Mouse (Mus musculus) cerebellum, postnatal 14 days (tissue): ENCODE measurements around the gene Gbx2.

Experiments used
- DNase-seq, 2 experiments: peaks; one replicate each; pipeline ENCODE4 v3.0.0; 2021; ENCODE audit warnings: mixed read lengths in 2 of 2

Gene Gbx2

GRCm38 (mm10) chr1:89931120-89931519 is at the start of gene Gbx2:
TSS of gene Gbx2 (minus strand) at chr1:89931179.
- DNase-seq = peak in 1 of 2 experiments; percentile 58

- no peak for DNase-seq
Measured at GRCm38 (mm10) chr1:89977261-89977660, 46.3 kb upstream of the Gbx2 start.

GRCm38 (mm10) chr1:89976411-89976810 is 45.4 kb upstream of the Gbx2 start:
- DNase-seq = no peak

GRCm38 (mm10) chr1:89974541-89974940 is 43.6 kb upstream of the Gbx2 start:
- no peak for DNase-seq

GRCm38 (mm10) chr1:89971848-89972247 is 40.9 kb upstream of the Gbx2 start:
- DNase-seq = no peak

GRCm38 (mm10) chr1:89969714-89970110 is 38.7 kb upstream of the Gbx2 start:
- DNase-seq = no peak

GRCm38 (mm10) chr1:89969072-89969713 is 38.2 kb upstream of the Gbx2 start:
- peak; percentile 32 to 49 for DNase-seq

GRCm38 (mm10) chr1:89968111-89968851 is 37.3 kb upstream of the Gbx2 start:
- DNase-seq = peak; percentile 79 to 83

- DNase-seq = peak; percentile 12 to 29
Measured at GRCm38 (mm10) chr1:89967585-89967984, 36.6 kb upstream of the Gbx2 start.

GRCm38 (mm10) chr1:89964426-89964825 is 33.4 kb upstream of the Gbx2 start:
- DNase-seq = no peak

GRCm38 (mm10) chr1:89963296-89963695 is 32.3 kb upstream of the Gbx2 start:
- no peak for DNase-seq

- DNase-seq = no peak
Measured at GRCm38 (mm10) chr1:89962092-89962491, 31.1 kb upstream of the Gbx2 start.

- no peak for DNase-seq
Measured at GRCm38 (mm10) chr1:89959393-89959792, 28.4 kb upstream of the Gbx2 start.

- DNase-seq = peak; percentile 92
Measured at GRCm38 (mm10) chr1:89943202-89943601, 12.2 kb upstream of the Gbx2 start.

- DNase-seq = no peak
Measured at GRCm38 (mm10) chr1:89942395-89942976, 11.5 kb upstream of the Gbx2 start.

- DNase-seq = peak; percentile 42 to 49
Measured at GRCm38 (mm10) chr1:89941701-89942381, 10.9 kb upstream of the Gbx2 start.

- DNase-seq = no peak
Measured at GRCm38 (mm10) chr1:89940961-89941524, 10.1 kb upstream of the Gbx2 start.

GRCm38 (mm10) chr1:89939981-89940726 is 9.2 kb upstream of the Gbx2 start:
- peak; percentile 68 to 87 for DNase-seq

- no peak for DNase-seq
Measured at GRCm38 (mm10) chr1:89939596-89939960, 8.6 kb upstream of the Gbx2 start.

GRCm38 (mm10) chr1:89938884-89939595 is 8.1 kb upstream of the Gbx2 start:
- DNase-seq = no peak

- DNase-seq = no peak
Measured at GRCm38 (mm10) chr1:89935493-89936348, 4.7 kb upstream of the Gbx2 start.
